Mouse (Mus musculus) cerebellum, adult 2 months (tissue): Measurements from ENCODE around the gene Sowahc.

Experiments used
- CTCF ChIP-seq: fragments of 200-500 bp; IDR thresholded peaks from 2 replicates; pipeline ENCODE4 v1.5.1; 2011; ENCODE audit warnings: low read depth, mild to moderate bottlenecking, control low read depth, low read length, moderate library complexity, borderline replicate concordance; ENCODE audit not compliant: insufficient read depth
- POLR2A ChIP-seq: fragments of 200-500 bp; IDR thresholded peaks from 2 replicates; pipeline ENCODE4 v1.6.1; 2011; ENCODE audit warnings: low read length, control low read depth, borderline replicate concordance; ENCODE audit not compliant: insufficient read depth

DNA sequence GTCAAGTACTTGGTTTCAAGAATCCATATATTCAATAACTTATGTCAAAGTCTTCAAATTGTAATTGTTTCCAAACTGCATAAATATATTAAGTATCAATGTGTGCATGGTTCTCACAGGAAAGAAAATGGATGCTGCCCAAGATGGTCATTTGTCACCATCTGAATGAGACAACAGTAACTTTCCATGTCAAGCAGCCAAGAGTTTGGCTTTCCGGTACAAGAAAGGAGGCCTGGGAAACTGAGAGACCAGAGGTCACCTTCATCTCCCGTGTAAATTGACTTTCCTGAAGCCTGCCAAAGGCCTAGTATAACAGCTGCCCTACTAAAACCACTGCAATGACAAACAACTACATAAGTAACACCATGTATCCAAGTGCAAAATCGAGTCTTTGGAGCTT is 39.4 kb upstream of the Sowahc start:
- TF ChIP-seq CTCF (no peak), POLR2A (no peak)
